Mouse (Mus musculus): ENCODE data around the gene Ucp1. TPM values are rescaled to one million over a fixed set of nuclear protein-coding genes. Genes with fewer than 3 reads are reported as not detected.
"Not testable (repeated sequence)": the region's sequence is repeated elsewhere in the genome, so short reads cannot be mapped to it uniquely, and the experiment has no call there.

Gene Ucp1
- total RNA-seq (2021), result not detected

GRCm38 (mm10) chr8:83290176-83290575 is at the start of gene Ucp1:
TSS of gene Ucp1 (plus strand) at chr8:83290352.
- intact Hi-C loops (cut with DNase I), result no loop called here
- no peak for DNase-seq (ENCODE audit: low spot score in 2 of 2)

GRCm38 (mm10) chr8:83244151-83244550 is 46.0 kb upstream of the Ucp1 start:
- intact Hi-C loops (cut with DNase I), result loop anchor here (5.0 kb wide), 1 partner anchor 37 kb away; no protein-coding TSS in a partner anchor
- DNase-seq (ENCODE audit: low spot score in 2 of 2), result peak; percentile 50 to 52

- intact Hi-C loops (cut with DNase I), result loop anchor here (5.0 kb wide), 1 partner anchor 149 kb away; no protein-coding TSS in a partner anchor
- no peak for DNase-seq (ENCODE audit: low spot score in 2 of 2)
Measured at GRCm38 (mm10) chr8:83250858-83251257, 39.3 kb upstream of the Ucp1 start.

GRCm38 (mm10) chr8:83251362-83252246 is 38.5 kb upstream of the Ucp1 start:
- intact Hi-C loops (cut with DNase I), result loop anchor here (5.0 kb wide), 1 partner anchor 149 kb away; no protein-coding TSS in a partner anchor

GRCm38 (mm10) chr8:83252791-83253190 is 37.4 kb upstream of the Ucp1 start:
- intact Hi-C loops (cut with DNase I), result loop anchor here (5.0 kb wide), 1 partner anchor 150 kb away; no protein-coding TSS in a partner anchor
- DNase-seq (ENCODE audit: low spot score in 2 of 2), result no peak

More at GRCm38 (mm10) chr8:83251362-83252246, 38.5 kb upstream of the Ucp1 start:
- no peak for DNase-seq (ENCODE audit: low spot score in 2 of 2)

GRCm38 (mm10) chr8:83257631-83258030 is 32.5 kb upstream of the Ucp1 start:
- intact Hi-C loops (cut with DNase I), result loop anchor here (5.0 kb wide), 1 partner anchor 90 kb away; the partner anchor contains the start of genes Gm10645 and Tbc1d9
- no peak for DNase-seq (ENCODE audit: low spot score in 2 of 2)

GRCm38 (mm10) chr8:83260418-83261215 is 29.5 kb upstream of the Ucp1 start:
- intact Hi-C loops (cut with DNase I), result loop anchor here (5.0 to 10.0 kb wide), 2 partner anchors 144 to 163 kb away; no protein-coding TSS in a partner anchor
- peak; percentile 31 to 43 for DNase-seq (ENCODE audit: low spot score in 2 of 2)

GRCm38 (mm10) chr8:83271172-83271571 is 19.0 kb upstream of the Ucp1 start:
- no peak for DNase-seq (ENCODE audit: low spot score in 2 of 2)
- intact Hi-C loops (cut with DNase I), result no loop called here

GRCm38 (mm10) chr8:83272464-83272863 is 17.7 kb upstream of the Ucp1 start:
- intact Hi-C loops (cut with DNase I), result no loop called here
- no peak for DNase-seq (ENCODE audit: low spot score in 2 of 2)

- intact Hi-C loops (cut with DNase I), result no loop called here
- DNase-seq (ENCODE audit: low spot score in 2 of 2), result no peak
Measured at GRCm38 (mm10) chr8:83274470-83274869, 15.7 kb upstream of the Ucp1 start.

- intact Hi-C loops (cut with DNase I), result no loop called here
- DNase-seq (ENCODE audit: low spot score in 2 of 2), result no peak
Measured at GRCm38 (mm10) chr8:83278431-83278830, 11.7 kb upstream of the Ucp1 start.

- intact Hi-C loops (cut with DNase I), result no loop called here
- DNase-seq (ENCODE audit: low spot score in 2 of 2), result no peak
Measured at GRCm38 (mm10) chr8:83285391-83285790, 4.8 kb upstream of the Ucp1 start.

GRCm38 (mm10) chr8:83297375-83297774 is 7.2 kb downstream of the Ucp1 start:
- intact Hi-C loops (cut with DNase I), result no loop called here
- no peak for DNase-seq (ENCODE audit: low spot score in 2 of 2)

GRCm38 (mm10) chr8:83300135-83300534 is 10.0 kb downstream of the Ucp1 start:
- intact Hi-C loops (cut with DNase I), result no loop called here
- DNase-seq (ENCODE audit: low spot score in 2 of 2), result no peak

- no peak for DNase-seq (ENCODE audit: low spot score in 2 of 2)
- intact Hi-C loops (cut with DNase I), result no loop called here
Measured at GRCm38 (mm10) chr8:83304946-83305345, 14.8 kb downstream of the Ucp1 start.

GRCm38 (mm10) chr8:83309836-83310235 is 19.7 kb downstream of the Ucp1 start:
- intact Hi-C loops (cut with DNase I), result no loop called here
- no peak for DNase-seq (ENCODE audit: low spot score in 2 of 2)

- DNase-seq (ENCODE audit: low spot score in 2 of 2); intact Hi-C loops (cut with DNase I): not testable (repeated sequence)
Measured at GRCm38 (mm10) chr8:83315084-83315483, 24.9 kb downstream of the Ucp1 start.

GRCm38 (mm10) chr8:83315691-83316090 is 25.5 kb downstream of the Ucp1 start:
- intact Hi-C loops (cut with DNase I), result no loop called here
- DNase-seq (ENCODE audit: low spot score in 2 of 2), result no peak

- intact Hi-C loops (cut with DNase I), result no loop called here
- DNase-seq (ENCODE audit: low spot score in 2 of 2), result no peak
Measured at GRCm38 (mm10) chr8:83320543-83320942, 30.4 kb downstream of the Ucp1 start.

- intact Hi-C loops (cut with DNase I), result no loop called here
- no peak for DNase-seq (ENCODE audit: low spot score in 2 of 2)
Measured at GRCm38 (mm10) chr8:83322374-83322773, 32.2 kb downstream of the Ucp1 start.
